Mouse (Mus musculus) lung, postnatal 36 days (tissue): Measurements from ENCODE around the gene Slc35d2.

ENCODE experiments used
- DNase-seq: peaks from one replicate; pipeline ENCODE4 v3.0.0; 2022; ENCODE audit warnings: mixed read lengths

Slc35d2 gene

DNA sequence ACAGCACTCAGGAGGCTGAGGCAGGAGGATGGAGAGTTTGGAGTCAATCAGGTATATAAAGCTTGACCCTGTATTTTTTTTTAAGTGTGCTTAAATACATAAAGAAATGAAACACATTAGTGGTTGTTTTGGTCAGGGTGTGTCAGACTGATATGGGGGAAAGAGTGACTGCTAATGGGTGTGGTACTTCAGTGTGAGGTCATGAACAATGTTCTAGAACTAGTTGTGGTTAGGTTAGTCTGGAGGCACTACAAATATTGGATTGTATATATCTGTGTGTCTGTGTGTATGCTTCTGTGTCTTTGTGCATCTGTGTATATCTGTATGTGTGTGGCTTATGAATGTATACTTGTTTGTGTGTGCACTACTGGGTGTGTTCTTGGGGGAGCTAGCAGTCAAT is 79.6 kb downstream of the Slc35d2 start:
- no peak for DNase-seq

- no peak for DNase-seq
Observed at GRCm38 (mm10) chr13:64048467-64048866, 80.7 kb downstream of the Slc35d2 start.
